In the genomic region with DNA sequence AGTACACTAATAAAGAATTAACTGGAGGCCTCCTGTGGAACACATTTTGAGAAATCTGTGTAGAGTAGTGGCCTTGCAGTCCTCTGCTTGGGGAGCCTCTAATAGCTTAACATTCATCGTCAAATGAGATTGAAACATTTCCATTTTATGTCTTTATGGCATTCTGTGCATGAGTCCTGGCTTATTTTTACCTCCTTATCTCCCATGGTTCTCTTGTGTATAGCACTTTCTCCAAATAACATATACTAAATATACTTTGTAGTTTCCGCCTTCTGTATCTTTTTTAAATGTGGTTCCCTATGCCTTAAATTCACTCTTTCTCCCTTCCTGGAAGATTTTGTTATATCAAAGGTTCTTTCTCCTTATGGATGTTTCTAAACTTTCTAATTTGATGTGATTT, we compare ENCODE assay signal across 15 mouse cellular contexts.
"Had no signal": no experiment of that assay in that cellular context is flagged by ENCODE, and none has a peak within 500 bp of the region (broad histone marks: within the 10 kb centered on the region; RNA-seq: fewer than 3 reads in every experiment).

No protein-coding gene starts in this region.

- H3K4me3 ChIP-seq: neural tube, embryonic 13.5 days; neural tube, embryonic 15.5 days; stomach, embryonic 15.5 days had no signal

- H3K27ac ChIP-seq: neural tube, embryonic 13.5 days; neural tube, embryonic 15.5 days; stomach, embryonic 15.5 days; stomach, postnatal 0 days had no signal

- DNase-seq: retina, postnatal 1 day; right cerebral cortex, adult 18-20 months; right cerebral cortex, postnatal 14 days; right cerebral cortex, postnatal 4 days; spleen, adult 18-20 months; thymus, adult 18-20 months; thymus, adult 2 months; thymus, postnatal 14 days; thymus, postnatal 25 days; thymus, postnatal 36 days; thymus, postnatal 4 days had no signal
